In genomic region chr1:20684403-20684802, GRCm38 (mm10) we compare ENCODE assay signal across 49 mouse cellular contexts. TPM values are rescaled to one million over a fixed set of nuclear protein-coding genes. Genes with fewer than 3 reads are reported as not detected.
"Had no signal": no experiment of that assay in that cellular context is flagged by ENCODE, and none has a peak within 500 bp of the region (broad histone marks: within the 10 kb centered on the region; RNA-seq: fewer than 3 reads in every experiment).

No protein-coding gene starts in this region.

- DNase-seq: heart, postnatal 10 days; heart, postnatal 14 days; heart, postnatal 36 days; kidney, adult 11 months; kidney, adult 18-20 months; kidney, adult 2 months; kidney, adult 8-10 months; kidney, adult 9 months; kidney, postnatal 10 days; kidney, postnatal 14 days; kidney, postnatal 25 days; kidney, postnatal 36 days; kidney, postnatal 4 days; layer of hippocampus, adult 9-11 months; layer of hippocampus, postnatal 36 days had no signal

- H3K4me3 ChIP-seq: heart, embryonic 10.5 days; heart, embryonic 12.5 days; heart, embryonic 13.5 days; heart, embryonic 15.5 days; hindbrain, embryonic 10.5 days; hindbrain, embryonic 12.5 days; hindbrain, embryonic 13.5 days; hindbrain, embryonic 15.5 days; intestine, embryonic 15.5 days; kidney, embryonic 15.5 days; layer of hippocampus, adult 2 months; left cerebral cortex, adult 2 months had no signal

- H3K27me3 ChIP-seq: heart, embryonic 12.5 days; heart, embryonic 13.5 days; heart, embryonic 15.5 days; hindbrain, embryonic 12.5 days; hindbrain, embryonic 13.5 days; hindbrain, embryonic 15.5 days; intestine, embryonic 15.5 days; kidney, embryonic 15.5 days had no signal

- H3K36me3 ChIP-seq: heart, embryonic 10.5 days; heart, embryonic 12.5 days; heart, embryonic 13.5 days; heart, embryonic 15.5 days; hindbrain, embryonic 10.5 days; hindbrain, embryonic 12.5 days; hindbrain, embryonic 13.5 days; hindbrain, embryonic 15.5 days; intestine, embryonic 15.5 days; kidney, embryonic 15.5 days had no signal

- H3K4me2 ChIP-seq: heart, embryonic 11.5 days; heart, embryonic 12.5 days; heart, embryonic 13.5 days; heart, embryonic 15.5 days; hindbrain, embryonic 12.5 days; hindbrain, embryonic 13.5 days; hindbrain, embryonic 14.5 days; hindbrain, embryonic 15.5 days; intestine, embryonic 15.5 days; kidney, embryonic 15.5 days had no signal

RNA-seq across cellular contexts. Expression of gene Il17a, which starts 46.3 kb away (rescaled TPM):
- total RNA-seq: heart, postnatal 10 days; heart, postnatal 14 days; heart, postnatal 25 days; heart, postnatal 36 days; hematopoietic stem cell, adult 5-6 weeks; hindbrain, postnatal 0 days; layer of hippocampus, adult 18-20 months; layer of hippocampus, adult 2 months; layer of hippocampus, adult 8-10 months; layer of hippocampus, postnatal 10 days; layer of hippocampus, postnatal 14 days; layer of hippocampus, postnatal 25 days; layer of hippocampus, postnatal 36 days; left cerebral cortex, adult 18-20 months; left cerebral cortex, adult 2 months had no signal
- polyA plus RNA-seq: heart, embryonic 10.5 days; heart, embryonic 11.5 days; heart, embryonic 12.5 days; heart, embryonic 13.5 days; heart, embryonic 14.5 days; heart, embryonic 15.5 days; heart, embryonic 16.5 days; heart, postnatal 0 days; hindbrain, embryonic 10.5 days; hindbrain, embryonic 11.5 days; hindbrain, embryonic 12.5 days; hindbrain, embryonic 13.5 days; hindbrain, embryonic 14.5 days; hindbrain, embryonic 15.5 days; hindbrain, embryonic 16.5 days; hindbrain, postnatal 0 days; intestine, embryonic 14.5 days; intestine, embryonic 15.5 days; intestine, embryonic 16.5 days; intestine, postnatal 0 days; kidney, adult 2 months; kidney, embryonic 14.5 days; kidney, embryonic 15.5 days; kidney, embryonic 16.5 days; kidney, postnatal 0 days had no signal
